Mouse (Mus musculus): Measurements from ENCODE around the gene Mogat1. TPM values are rescaled to one million over a fixed set of nuclear protein-coding genes. Genes with fewer than 3 reads are reported as not detected.
"Not testable (repeated sequence)": the region's sequence is repeated elsewhere in the genome, so short reads cannot be mapped to it uniquely, and the experiment has no call there.

The Mogat1 gene
- polyA plus RNA-seq, 2 experiments: 0.18 to 0.37 TPM

DNA sequence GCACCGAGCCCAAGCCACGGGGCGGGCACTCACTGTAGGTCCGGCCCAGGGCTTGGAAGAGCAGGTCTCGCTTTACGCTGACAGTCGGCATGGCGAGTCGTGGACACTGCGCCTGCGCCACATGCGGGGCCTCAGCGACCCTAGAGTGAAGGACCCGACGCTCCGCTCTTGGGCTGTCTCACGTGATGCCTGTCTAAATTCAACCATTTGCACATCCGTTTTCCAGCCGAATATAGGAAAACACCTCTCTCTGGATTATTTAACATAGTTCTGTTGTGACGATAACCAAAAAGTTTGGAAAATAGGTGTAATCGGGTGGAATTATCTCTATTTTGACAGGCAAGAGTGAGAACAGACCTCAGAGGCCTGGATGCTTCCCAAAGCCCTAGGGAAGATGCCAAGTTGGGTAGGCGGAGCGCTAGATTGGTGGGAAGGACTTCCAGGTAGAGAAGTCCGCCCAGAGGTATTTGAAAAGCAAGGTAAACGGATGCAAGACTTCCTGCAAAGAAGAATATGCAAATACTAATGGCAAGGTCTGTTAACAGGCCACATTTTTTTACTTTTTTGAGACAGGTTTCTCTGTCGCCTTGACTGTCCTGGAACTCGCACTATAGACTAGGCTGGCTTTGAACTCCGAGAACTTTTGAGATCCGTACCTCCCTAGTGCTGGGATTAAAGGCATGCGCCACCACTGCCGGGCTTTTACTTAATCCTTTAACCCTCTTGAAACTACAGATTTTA lies 21.9 kb upstream of the Mogat1 start, which contains the start of gene Farsb:
Gene Farsb (minus strand): TSS at position 146 of the 741 bp plus-strand sequence.
- H3K27me3 ChIP-seq (ENCODE audit: control insufficient read depth, insufficient read depth, low read length): no peaks in the 10 kb centered on the region
- TF ChIP-seq POLR2A (IDR thresholded peaks at IDR 0.05; ENCODE audit: borderline replicate concordance, extremely low read depth, insufficient read depth, insufficient read length): no peak
- under 1% methylated on average over 31 of the region's 31 CpGs for WGBS
- peak within 1 kb of the TSS; percentile 96 for H3K4me3 ChIP-seq (replicated peaks; ENCODE audit: low read length)
- no peaks in the 10 kb centered on the region for H3K9me3 ChIP-seq (ENCODE audit: control insufficient read depth, low read length)
- peak within 1 kb of the TSS; percentile 81 for H3K4me2 ChIP-seq (replicated peaks; ENCODE audit: low read depth, low read length, severe bottlenecking)
- H3K9ac ChIP-seq (ENCODE audit: low read depth, low read length, severe bottlenecking): peak within 1 kb of the TSS; percentile 82
- ATAC-seq (ENCODE audit: low FRiP score, low read depth): peak; percentile 97
- peaks cover 12% of the 10 kb centered on the region; the same call in 1 of the 2 replicates for H3K36me3 ChIP-seq (ENCODE audit: control insufficient read depth, insufficient read depth, low read length)
- DNase-seq (ENCODE audit: low spot score): peak; percentile 92
- peaks cover 13% of the 10 kb centered on the region; the same call in 1 of the 2 replicates for H3K4me1 ChIP-seq (ENCODE audit: control insufficient read depth, insufficient read depth, low read length)
- peak within 1 kb of the TSS; percentile 79 for H3K27ac ChIP-seq (replicated peaks; ENCODE audit: low read depth, low read length)

DNA sequence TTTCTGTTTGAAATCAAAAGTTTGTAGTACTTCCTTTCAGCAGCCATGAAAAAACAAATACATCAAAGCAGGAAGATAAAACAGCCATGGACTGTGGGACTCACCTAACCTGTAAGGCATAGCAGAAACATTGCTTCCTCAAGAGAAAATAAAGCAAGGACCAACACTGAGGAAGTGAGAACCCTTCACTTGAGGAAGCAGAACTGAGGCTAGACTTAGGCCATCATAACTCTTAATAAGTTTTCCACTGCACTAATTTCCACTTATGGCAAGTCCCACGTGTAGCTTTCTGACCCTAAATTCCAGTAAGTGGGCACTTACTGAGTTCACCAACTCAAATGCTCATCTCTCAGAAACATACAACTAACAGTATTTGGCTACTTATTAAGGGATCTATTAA lies 20.6 kb upstream of the Mogat1 start:
- Histone ChIP-seq H3K36me3 (ENCODE audit: control insufficient read depth, insufficient read depth, low read length) (0 out of 2 replicates have a peak, but pooled peaks cover 5% of the 10 kb centered on the region), H3K9me3 (ENCODE audit: control insufficient read depth, low read length) (no peaks in the 10 kb centered on the region), H3K27ac (replicated peaks; ENCODE audit: low read depth, low read length) (no peak overlapping the region), H3K4me3 (replicated peaks; ENCODE audit: low read length) (no peak overlapping the region), H3K4me1 (ENCODE audit: control insufficient read depth, insufficient read depth, low read length) (peaks cover 13% of the 10 kb centered on the region; the same call in 1 of the 2 replicates), H3K4me2 (replicated peaks; ENCODE audit: low read depth, low read length, severe bottlenecking) (no peak overlapping the region), H3K27me3 (ENCODE audit: control insufficient read depth, insufficient read depth, low read length) (no peaks in the 10 kb centered on the region), H3K9ac (ENCODE audit: low read depth, low read length, severe bottlenecking) (no peak overlapping the region)
- no peak for TF ChIP-seq POLR2A (IDR thresholded peaks at IDR 0.05; ENCODE audit: borderline replicate concordance, extremely low read depth, insufficient read depth, insufficient read length)
- ATAC-seq (ENCODE audit: low FRiP score, low read depth) (no peak), DNase-seq (ENCODE audit: low spot score) (no peak)
- WGBS: 67% methylated on average over 1 of the region's 1 CpGs

DNA sequence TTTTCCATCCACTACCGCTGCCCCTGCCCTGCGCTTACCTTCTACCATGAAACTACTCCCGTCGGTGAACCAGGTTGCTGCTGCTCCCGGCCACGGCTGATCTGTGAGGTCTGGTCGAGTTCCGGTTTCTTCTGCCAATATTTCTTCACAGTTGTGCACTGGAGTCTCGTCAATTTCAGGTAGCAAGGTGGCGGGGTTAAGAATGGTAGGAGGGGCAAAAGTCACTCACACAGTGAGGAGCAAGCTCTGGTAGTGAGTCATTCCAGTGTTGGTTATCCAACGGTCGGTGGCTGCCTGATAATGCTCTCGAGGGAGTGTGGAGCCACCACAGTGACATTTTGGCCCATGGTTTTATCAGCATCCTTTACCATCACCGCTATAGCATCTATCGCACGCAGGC lies 9.8 kb upstream of the Mogat1 start:
- no peak overlapping the region for H3K4me3 ChIP-seq (replicated peaks; ENCODE audit: low read length)
- no peak for ATAC-seq (ENCODE audit: low FRiP score, low read depth)
- no peak overlapping the region for H3K4me2 ChIP-seq (replicated peaks; ENCODE audit: low read depth, low read length, severe bottlenecking)
- H3K9me3 ChIP-seq (ENCODE audit: control insufficient read depth, low read length): no peaks in the 10 kb centered on the region
- no peaks in the 10 kb centered on the region for H3K36me3 ChIP-seq (ENCODE audit: control insufficient read depth, insufficient read depth, low read length)
- no peaks in the 10 kb centered on the region for H3K27me3 ChIP-seq (ENCODE audit: control insufficient read depth, insufficient read depth, low read length)
- no peaks in the 10 kb centered on the region for H3K4me1 ChIP-seq (ENCODE audit: control insufficient read depth, insufficient read depth, low read length)
- no peak overlapping the region for H3K9ac ChIP-seq (ENCODE audit: low read depth, low read length, severe bottlenecking)
- WGBS: 93% methylated on average over 16 of the region's 16 CpGs
- no peak for TF ChIP-seq POLR2A (IDR thresholded peaks at IDR 0.05; ENCODE audit: borderline replicate concordance, extremely low read depth, insufficient read depth, insufficient read length)
- DNase-seq (ENCODE audit: low spot score): no peak
- H3K27ac ChIP-seq (replicated peaks; ENCODE audit: low read depth, low read length): no peak overlapping the region

DNA sequence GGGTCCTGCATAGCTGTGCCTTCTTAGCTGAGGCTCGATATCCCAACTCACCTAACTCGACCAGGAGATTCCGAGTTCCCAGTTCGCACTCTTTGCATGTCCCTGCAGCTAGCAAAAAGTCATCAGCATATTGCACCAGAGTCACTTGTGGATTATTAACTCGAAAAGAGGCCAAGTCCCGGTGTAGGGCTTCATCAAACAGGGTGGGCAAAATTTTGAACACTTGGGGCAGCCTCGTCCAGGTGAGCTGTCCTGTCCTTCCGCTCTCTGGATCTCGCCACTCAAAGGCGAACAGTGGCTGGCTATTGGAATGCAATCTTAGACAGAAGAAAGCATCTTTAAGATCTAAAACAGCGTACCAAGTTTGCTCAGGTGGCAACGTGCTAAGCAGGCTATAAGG lies 8.9 kb upstream of the Mogat1 start:
- not testable (repeated sequence) for H3K36me3 ChIP-seq (ENCODE audit: control insufficient read depth, insufficient read depth, low read length); H3K27me3 ChIP-seq (ENCODE audit: control insufficient read depth, insufficient read depth, low read length); ATAC-seq (ENCODE audit: low FRiP score, low read depth); H3K9ac ChIP-seq (ENCODE audit: low read depth, low read length, severe bottlenecking); H3K9me3 ChIP-seq (ENCODE audit: control insufficient read depth, low read length); H3K4me3 ChIP-seq (replicated peaks; ENCODE audit: low read length); DNase-seq (ENCODE audit: low spot score); H3K27ac ChIP-seq (replicated peaks; ENCODE audit: low read depth, low read length); H3K4me1 ChIP-seq (ENCODE audit: control insufficient read depth, insufficient read depth, low read length); H3K4me2 ChIP-seq (replicated peaks; ENCODE audit: low read depth, low read length, severe bottlenecking)
- WGBS: 90% methylated on average over 12 of the region's 12 CpGs

DNA sequence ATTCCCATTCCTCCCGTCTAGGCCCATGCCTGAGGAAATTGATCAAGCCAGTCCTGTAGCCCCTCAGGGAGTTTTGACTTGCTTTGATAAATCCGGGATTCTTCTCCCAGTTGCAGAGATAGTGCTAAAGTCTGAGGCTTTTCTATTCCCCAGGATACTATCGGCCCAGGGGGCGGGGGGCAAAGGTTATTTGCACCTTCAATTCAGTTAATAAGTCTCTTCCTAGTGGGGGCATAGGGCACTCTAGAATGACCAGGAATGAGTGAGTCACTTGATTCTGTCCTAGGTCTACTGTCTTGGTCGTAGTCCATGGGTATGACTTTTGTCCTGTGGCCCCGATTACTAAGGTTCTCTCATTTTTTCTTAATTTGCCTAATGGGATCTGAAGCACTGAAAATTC lies 8.3 kb upstream of the Mogat1 start:
- DNase-seq (ENCODE audit: low spot score) (no peak), ATAC-seq (ENCODE audit: low FRiP score, low read depth) (no peak)
- H3K9me3 ChIP-seq (ENCODE audit: control insufficient read depth, low read length): no peaks in the 10 kb centered on the region
- no peaks in the 10 kb centered on the region for H3K27me3 ChIP-seq (ENCODE audit: control insufficient read depth, insufficient read depth, low read length)
- no peak overlapping the region for H3K9ac ChIP-seq (ENCODE audit: low read depth, low read length, severe bottlenecking)
- WGBS: 86% methylated on average over 6 of the region's 6 CpGs
- H3K27ac ChIP-seq (replicated peaks; ENCODE audit: low read depth, low read length): no peak overlapping the region
- no peak overlapping the region for H3K4me3 ChIP-seq (replicated peaks; ENCODE audit: low read length)
- no peak overlapping the region for H3K4me2 ChIP-seq (replicated peaks; ENCODE audit: low read depth, low read length, severe bottlenecking)
- H3K4me1 ChIP-seq (ENCODE audit: control insufficient read depth, insufficient read depth, low read length): no peaks in the 10 kb centered on the region
- H3K36me3 ChIP-seq (ENCODE audit: control insufficient read depth, insufficient read depth, low read length): no peaks in the 10 kb centered on the region
- no peak for TF ChIP-seq POLR2A (IDR thresholded peaks at IDR 0.05; ENCODE audit: borderline replicate concordance, extremely low read depth, insufficient read depth, insufficient read length)

All from limb, embryonic 14.5 days (tissue).